28 mouse cellular contexts compared by ENCODE assay signal in the genomic region with DNA sequence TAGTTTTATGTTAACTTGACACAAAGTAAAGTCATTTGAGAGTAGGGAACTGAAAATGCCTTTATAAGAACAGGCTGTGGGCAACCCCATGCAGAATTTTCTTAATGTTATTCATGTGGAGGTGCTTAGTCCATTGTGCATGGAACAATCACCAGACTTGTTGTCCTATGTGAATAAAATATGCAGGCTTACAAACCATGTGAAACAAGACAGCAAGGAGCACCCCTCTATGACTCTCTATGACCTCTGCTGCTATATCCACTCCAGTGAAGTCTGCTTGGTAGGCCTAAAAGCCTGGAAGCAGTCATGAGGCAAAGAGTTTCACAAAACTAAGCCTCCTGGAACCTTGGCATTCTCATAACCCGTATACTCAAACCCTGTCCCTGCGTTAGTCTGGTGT.
"Had no signal": no experiment of that assay in that cellular context is flagged by ENCODE, and none has a peak within 500 bp of the region (broad histone marks: within the 10 kb centered on the region; RNA-seq: fewer than 3 reads in every experiment).

No protein-coding gene starts in this region.

- H3K9ac ChIP-seq: heart, embryonic 13.5 days; heart, embryonic 15.5 days; hindbrain, embryonic 14.5 days; kidney, embryonic 15.5 days; limb, embryonic 12.5 days; liver, embryonic 13.5 days; liver, embryonic 15.5 days; liver, postnatal 0 days had no signal

- H3K4me2 ChIP-seq: heart, embryonic 11.5 days; heart, embryonic 13.5 days; heart, embryonic 15.5 days; hindbrain, embryonic 14.5 days; kidney, embryonic 15.5 days; limb, embryonic 12.5 days; liver, embryonic 11.5 days; liver, embryonic 13.5 days; liver, embryonic 15.5 days had no signal

- H3K4me3 ChIP-seq: heart, adult 2 months; heart, embryonic 13.5 days; heart, embryonic 15.5 days; kidney, embryonic 15.5 days; limb, embryonic 10.5 days; limb, embryonic 12.5 days; liver, embryonic 13.5 days; liver, embryonic 15.5 days had no signal

- H3K4me1 ChIP-seq: heart, embryonic 13.5 days; heart, embryonic 15.5 days; kidney, embryonic 15.5 days; limb, embryonic 10.5 days; limb, embryonic 12.5 days; liver, embryonic 13.5 days; liver, embryonic 15.5 days had no signal

- H3K9me3 ChIP-seq: heart, embryonic 13.5 days; heart, embryonic 15.5 days; kidney, embryonic 15.5 days; limb, embryonic 10.5 days; limb, embryonic 12.5 days; liver, embryonic 13.5 days; liver, embryonic 15.5 days had no signal

- H3K27me3 ChIP-seq: heart, embryonic 13.5 days; heart, embryonic 15.5 days; kidney, embryonic 15.5 days; limb, embryonic 12.5 days; liver, embryonic 13.5 days; liver, embryonic 15.5 days had no signal

- ATAC-seq: hindbrain, postnatal 0 days; intestine, embryonic 16.5 days; liver, postnatal 0 days had no signal

- DNase-seq: gastrocnemius, postnatal 14 days; gastrocnemius, postnatal 36 days; heart, adult 11 months; heart, adult 2 months; heart, postnatal 14 days; heart, postnatal 36 days; kidney, adult 11 months; kidney, adult 2 months; kidney, adult 9 months; kidney, postnatal 14 days; kidney, postnatal 36 days; layer of hippocampus, adult 9-11 months; layer of hippocampus, postnatal 36 days; liver; liver, embryonic 13.5 days; liver, postnatal 0 days had no signal

- H3K27ac ChIP-seq: heart, adult 2 months; heart, embryonic 13.5 days; heart, embryonic 15.5 days; hindbrain, embryonic 14.5 days; hindbrain, postnatal 0 days; kidney, embryonic 15.5 days; kidney, postnatal 0 days; limb, embryonic 10.5 days; limb, embryonic 12.5 days; liver, embryonic 13.5 days; liver, embryonic 15.5 days had no signal

- H3K36me3 ChIP-seq: heart, embryonic 13.5 days; heart, embryonic 15.5 days; kidney, embryonic 15.5 days; limb, embryonic 10.5 days; limb, embryonic 12.5 days; liver, embryonic 13.5 days; liver, embryonic 15.5 days had no signal
